Mouse (Mus musculus) cortical plate, adult 2 months (tissue): ENCODE measurements at regions not wholly inside any gene's neighbourhood (a gene's known extent, or its start where the extent isn't known, plus 50 kb on each side); places are given as distances from the start of the nearest gene placed in this dataset.

Experiments used
- CTCF ChIP-seq: fragments of 200-500 bp; IDR thresholded peaks from 2 replicates; pipeline ENCODE4 v1.5.1; 2011; ENCODE audit warnings: mild to moderate bottlenecking, control low read depth, low read length; ENCODE audit not compliant: insufficient read depth; ENCODE audit errors: extremely low read depth
- POLR2A ChIP-seq: fragments of 200-500 bp; IDR thresholded peaks from 2 replicates; pipeline ENCODE4 v1.6.1; 2011; ENCODE audit warnings: mild to moderate bottlenecking, low read length, control low read depth; ENCODE audit not compliant: insufficient read depth; ENCODE audit errors: extremely low read depth

- TF ChIP-seq CTCF (no peak), POLR2A (no peak)
Measured at GRCm38 (mm10) chr12:15160478-15160998, 656.2 kb downstream of the Trib2 start.
